Mouse (Mus musculus) kidney, postnatal 25 days (tissue): ENCODE results near the gene Ppp1r14b.

ENCODE experiments used
- DNase-seq, 2 experiments: peaks; one replicate each; pipeline ENCODE4 v3.0.0; 2021; ENCODE audit warnings: mixed read lengths in 2 of 2

Ppp1r14b gene

DNA sequence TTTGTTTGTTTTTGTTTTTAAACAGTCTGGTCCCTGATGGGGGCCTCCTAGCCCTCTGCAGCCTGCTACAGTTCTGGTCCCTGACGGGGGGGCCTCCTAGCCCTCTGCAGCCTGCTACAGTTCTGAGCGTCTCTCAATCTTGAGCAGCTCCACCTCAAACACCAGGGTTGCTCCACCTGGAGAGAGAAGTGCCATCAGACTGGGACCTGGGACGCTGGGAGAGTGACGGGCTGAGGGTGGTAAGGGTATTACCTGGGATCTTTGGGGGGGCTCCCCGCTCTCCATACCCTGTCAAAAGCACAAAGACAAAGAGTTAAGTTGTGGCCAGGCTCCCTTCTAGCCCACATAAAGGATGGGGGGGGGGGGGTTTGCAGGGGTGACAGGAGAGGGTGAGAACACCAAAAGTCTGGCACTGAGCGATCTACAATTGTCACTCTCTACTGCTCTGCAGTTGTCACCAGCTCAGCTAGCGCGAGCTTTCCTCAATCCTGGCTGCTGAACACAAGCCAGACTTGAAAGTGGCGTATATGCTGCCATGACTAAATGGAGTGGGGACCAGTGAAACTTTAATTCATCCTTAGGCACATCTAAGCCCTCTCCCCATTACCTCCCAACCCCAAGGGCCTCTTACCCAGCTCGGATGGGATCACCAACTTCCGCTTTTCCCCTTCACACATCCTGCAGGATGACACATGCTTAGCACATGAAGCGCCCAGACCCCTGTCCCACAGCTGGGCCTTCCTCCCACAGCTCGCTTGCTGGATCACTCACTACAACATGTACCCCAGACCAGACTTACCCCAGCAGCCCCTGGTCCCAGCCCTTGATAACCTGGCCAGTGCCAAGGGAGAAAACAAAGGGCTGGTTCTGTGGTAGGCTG, 3.2 kb downstream of the Ppp1r14b start:
- no peak for DNase-seq

- DNase-seq = no peak
Measured at GRCm38 (mm10) chr19:6978639-6978974, 3.8 kb downstream of the Ppp1r14b start.

DNA sequence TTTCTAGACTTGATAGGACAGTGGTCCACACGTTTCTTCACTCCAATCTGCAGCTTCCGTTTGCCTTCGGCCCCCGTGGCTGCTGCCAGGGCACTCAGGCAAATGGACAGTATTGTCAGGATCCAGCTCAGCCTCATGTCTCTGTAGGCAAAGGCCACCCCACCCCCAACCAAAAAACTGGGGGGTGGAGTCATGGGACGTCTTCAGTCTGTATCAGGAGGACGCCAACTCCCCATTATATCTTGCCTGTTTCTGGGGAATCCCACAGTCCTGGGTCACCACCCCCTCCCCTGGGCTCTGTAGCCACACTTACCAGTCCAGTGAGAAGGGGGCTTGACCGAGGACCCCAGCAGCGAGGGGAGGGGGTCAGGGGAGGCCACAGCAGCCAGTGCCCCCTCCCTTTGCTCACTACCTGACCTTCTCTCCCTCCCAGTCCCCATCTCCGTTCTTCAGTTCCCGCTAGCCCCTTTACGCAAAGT, 4.3 kb downstream of the Ppp1r14b start:
- no peak for DNase-seq

GRCm38 (mm10) chr19:6979486-6980380, 5.0 kb downstream of the Ppp1r14b start:
- peak; percentile 100 for DNase-seq

GRCm38 (mm10) chr19:6980381-6981093, 5.8 kb downstream of the Ppp1r14b start, which contains the start of gene Fkbp2:
TSS of gene Fkbp2 (minus strand) at chr19:6980501.
- peak; percentile 99 for DNase-seq

- no peak for DNase-seq
Measured at GRCm38 (mm10) chr19:6981465-6981864, 6.7 kb downstream of the Ppp1r14b start.

- DNase-seq = no peak
Measured at GRCm38 (mm10) chr19:6983621-6984020, 8.9 kb downstream of the Ppp1r14b start.

GRCm38 (mm10) chr19:6985300-6985699, 10.5 kb downstream of the Ppp1r14b start:
- no peak for DNase-seq

- no peak for DNase-seq
Measured at GRCm38 (mm10) chr19:6985951-6986708, 11.4 kb downstream of the Ppp1r14b start.

GRCm38 (mm10) chr19:6987061-6987903, 12.5 kb downstream of the Ppp1r14b start, which contains the start of gene Vegfb:
TSS of gene Vegfb (minus strand) at chr19:6987651.
- DNase-seq = peak in 1 of 2 experiments; percentile 74

GRCm38 (mm10) chr19:6987904-6988285, 13.1 kb downstream of the Ppp1r14b start:
- DNase-seq = no peak

- no peak for DNase-seq
Measured at GRCm38 (mm10) chr19:6989251-6989650, 14.5 kb downstream of the Ppp1r14b start.

DNA sequence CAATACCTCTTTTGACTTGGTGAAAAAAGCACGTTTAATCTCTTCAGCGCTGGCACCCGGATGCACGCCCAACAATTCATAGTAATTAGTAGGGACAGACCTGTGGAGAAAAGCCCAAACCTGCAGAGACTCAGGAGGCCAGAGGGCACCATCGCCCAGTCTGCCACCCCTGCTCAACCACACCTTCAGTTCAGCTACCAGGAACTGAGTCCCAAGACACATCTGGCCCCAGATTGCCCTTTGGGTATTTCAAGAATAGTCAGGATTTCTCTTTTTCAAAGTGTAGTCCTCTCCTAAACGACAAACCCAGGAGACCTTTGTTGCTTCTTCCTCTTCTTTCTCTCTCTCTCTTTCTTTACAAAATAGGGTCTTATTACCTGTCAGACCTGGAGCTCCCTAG, 15.9 kb downstream of the Ppp1r14b start:
- DNase-seq = peak in 1 of 2 experiments; percentile 33

GRCm38 (mm10) chr19:6991166-6991565, 16.4 kb downstream of the Ppp1r14b start:
- DNase-seq = peak in 1 of 2 experiments; percentile 26

DNA sequence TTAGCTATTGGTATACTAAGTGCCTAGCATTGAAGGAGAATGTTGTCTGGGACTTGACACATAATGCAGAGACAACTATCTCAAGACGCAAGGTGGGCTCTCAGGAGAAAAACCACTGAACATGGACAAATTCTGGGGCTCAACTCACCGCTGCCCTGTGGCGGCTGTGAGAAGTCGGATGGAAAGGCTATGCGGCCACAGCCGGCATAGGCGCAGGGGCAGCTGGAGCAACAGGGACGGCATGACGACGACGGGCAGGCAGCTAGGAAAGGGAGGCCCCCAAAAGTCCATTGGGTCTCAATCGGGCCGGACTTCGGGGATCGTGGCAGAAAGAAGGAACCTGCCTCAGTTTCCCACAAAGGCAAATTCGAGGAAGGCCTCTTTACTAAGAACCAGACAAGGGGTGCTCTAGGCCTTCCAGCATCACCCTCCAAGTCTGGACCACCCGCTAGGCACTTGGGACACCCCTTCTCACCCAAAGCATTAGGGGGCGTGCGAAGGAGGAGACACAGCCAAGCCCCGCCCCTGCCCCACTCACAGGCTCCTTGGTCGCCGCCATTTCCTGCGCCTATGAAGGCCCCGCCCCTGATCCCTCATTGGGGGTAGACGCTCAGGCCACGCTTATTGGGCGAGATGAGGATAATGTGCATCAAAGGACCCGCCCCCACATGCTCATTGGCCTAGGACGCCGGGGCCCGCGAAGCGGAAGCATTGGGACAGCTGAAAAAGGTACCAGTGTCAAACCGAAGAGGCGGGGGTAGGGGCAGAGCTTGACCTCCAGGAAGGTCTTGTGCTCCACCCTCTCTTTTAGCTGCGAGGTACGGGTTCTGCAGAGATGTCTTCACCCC, 17.5 kb downstream of the Ppp1r14b start, which contains the start of gene Dnajc4:
TSS of gene Dnajc4 (minus strand) at position 562 of the 848 bp plus-strand sequence.
- DNase-seq = peak in 1 of 2 experiments; percentile 98

DNA sequence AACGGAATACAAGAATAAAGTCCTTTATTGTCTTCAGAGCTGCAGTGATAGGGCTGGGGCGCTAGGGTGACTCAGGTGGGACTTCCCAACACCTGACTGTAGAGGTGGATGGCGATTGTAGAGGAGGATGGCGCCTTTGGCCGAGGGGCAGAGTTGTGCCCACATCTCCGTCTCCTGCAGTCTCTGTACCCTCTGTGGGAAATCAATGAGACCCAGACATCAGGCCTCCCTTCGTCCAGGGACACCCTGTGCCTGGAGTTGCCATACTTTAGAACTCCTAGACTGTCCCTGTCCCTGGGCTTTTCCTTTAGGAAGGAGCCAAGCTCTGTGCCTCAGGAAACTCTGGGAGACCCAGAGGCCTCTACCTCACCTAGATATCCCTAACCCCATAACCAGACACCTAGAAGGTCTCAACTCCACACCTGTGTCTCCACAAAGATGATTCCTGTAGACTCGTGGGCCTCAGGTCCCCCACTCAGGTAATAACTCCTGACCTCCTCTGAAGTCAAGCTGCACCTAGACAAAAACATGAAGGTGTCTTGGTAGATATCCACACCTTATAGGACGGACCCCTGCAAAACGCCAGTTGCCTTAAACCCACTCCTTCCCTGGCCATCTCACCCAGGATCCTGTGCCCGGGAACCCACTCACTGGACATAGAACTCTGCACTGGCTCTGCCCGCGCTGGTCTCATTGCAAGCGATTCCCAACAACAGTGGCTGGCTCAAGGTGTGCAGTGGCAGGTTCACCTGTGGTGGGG, 18.4 kb downstream of the Ppp1r14b start:
- peak in 1 of 2 experiments; percentile 39 for DNase-seq

- peak in 1 of 2 experiments; percentile 20 for DNase-seq
Measured at GRCm38 (mm10) chr19:6994002-6994401, 19.2 kb downstream of the Ppp1r14b start.

DNA sequence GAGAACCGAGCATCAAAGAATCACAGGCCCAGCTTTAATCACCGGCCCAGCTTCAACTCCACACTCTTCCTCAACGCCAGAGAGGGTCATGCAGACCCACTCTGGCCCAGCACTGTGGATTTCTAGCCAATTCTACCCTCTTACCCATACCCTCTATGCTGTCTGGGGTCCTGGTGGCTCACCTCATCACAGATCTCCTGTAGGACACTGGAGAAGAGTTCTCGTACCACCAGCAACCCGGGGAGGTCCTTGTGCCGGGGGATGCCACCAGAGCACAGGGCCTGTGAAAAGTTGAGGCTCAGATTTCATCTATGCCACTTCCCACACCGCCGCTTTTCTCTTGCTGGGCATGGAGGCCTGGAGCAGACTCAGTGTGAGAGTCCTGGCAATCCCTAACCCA, 19.7 kb downstream of the Ppp1r14b start:
- DNase-seq = peak in 1 of 2 experiments; percentile 40
